Mouse (Mus musculus) heart, adult 2 months (tissue): Measurements from ENCODE around the gene Cnbd2. TPM values are rescaled to one million over a fixed set of nuclear protein-coding genes. Genes with fewer than 3 reads are reported as not detected.
A peak's percentile ranks its signal among the peaks of the same experiment; 100 is the strongest.

ENCODE experiments used
- DNase-seq, 2 experiments: peaks; one replicate each; pipeline ENCODE4 v3.0.0; 2021
- H3K27ac ChIP-seq: fragments of 200-600 bp; 2 replicates; pipeline ENCODE4 v1.8.1; 2022
- H3K27me3 ChIP-seq: fragments of 200-500 bp; 2 replicates; pipeline ENCODE4 v1.6.1; 2012; ENCODE audit warnings: mild to moderate bottlenecking, low read length, inconsistent platforms, mixed read lengths; ENCODE audit not compliant: control insufficient read depth, insufficient read depth
- H3K36me3 ChIP-seq: fragments of 200-500 bp; 2 replicates; pipeline ENCODE4 v1.6.1; 2012; ENCODE audit warnings: low read length, inconsistent platforms; ENCODE audit not compliant: control insufficient read depth, insufficient read depth
- H3K4me1 ChIP-seq: fragments of 200-500 bp; 2 replicates; pipeline ENCODE4 v1.6.1; 2011; ENCODE audit warnings: low read length; ENCODE audit not compliant: control insufficient read depth, insufficient read depth
- H3K4me3 ChIP-seq: fragments of 200-600 bp; 2 replicates; pipeline ENCODE4 v1.8.1; 2022
- H3K79me2 ChIP-seq: fragments of 200-500 bp; replicated peaks from 2 replicates; pipeline ENCODE4 v1.6.1; 2012; ENCODE audit warnings: mild to moderate bottlenecking, inconsistent platforms, low read length, moderate library complexity, mixed read lengths; ENCODE audit not compliant: control insufficient read depth, insufficient read depth
- H3K9ac ChIP-seq: fragments of 200-500 bp; 2 replicates; pipeline ENCODE4 v1.6.1; 2012; ENCODE audit warnings: low read depth, mild to moderate bottlenecking, control low read depth, inconsistent platforms, low read length, mixed read lengths
- CTCF ChIP-seq: fragments of 200-600 bp; IDR thresholded peaks from 2 replicates; pipeline ENCODE4 v1.8.1; 2022; ENCODE audit warnings: antibody characterized with exemption, mild to moderate bottlenecking, moderate library complexity
- EP300 ChIP-seq: fragments of 200-500 bp; IDR thresholded peaks from 2 replicates; pipeline ENCODE4 v1.6.1; 2011; ENCODE audit warnings: low read depth, low read length, control low read depth; ENCODE audit not compliant: insufficient read depth
- POLR2A ChIP-seq: fragments of 200-500 bp; IDR thresholded peaks from 2 replicates; pipeline ENCODE4 v1.6.1; 2011; ENCODE audit warnings: mild to moderate bottlenecking, low read depth, low read length, control low read depth; ENCODE audit not compliant: insufficient read depth
- WGBS: fragments of 180-500 bp; shearing (Covaris S2); methylation state at CpG from one replicate; pipeline ENCODE4 v1.1.7; 2018; 5-methylcytosine and 5-hydroxymethylcytosine counted together
- intact Hi-C: fragments of 180-260 bp; cut with DNase I; formaldehyde crosslinking; loops from one replicate; pipeline ENCODE4 v1.15.1; 2025
- polyA plus RNA-seq: library from polyadenylated mRNA; depleted of rRNA; stranded (reverse); fragments of >200 nt; gene quantifications from 2 replicates; pipeline ENCODE4 v1.2.3, GENCODE M21; 2012
- total RNA-seq, 2 experiments: library from RNA; stranded (reverse); gene quantifications; 2 replicates each; pipeline ENCODE4 v1.2.3; 2021

Cnbd2 gene
- total and polyA plus RNA-seq, 3 experiments: 0.89 to 1.0 (median 0.92) TPM

DNA sequence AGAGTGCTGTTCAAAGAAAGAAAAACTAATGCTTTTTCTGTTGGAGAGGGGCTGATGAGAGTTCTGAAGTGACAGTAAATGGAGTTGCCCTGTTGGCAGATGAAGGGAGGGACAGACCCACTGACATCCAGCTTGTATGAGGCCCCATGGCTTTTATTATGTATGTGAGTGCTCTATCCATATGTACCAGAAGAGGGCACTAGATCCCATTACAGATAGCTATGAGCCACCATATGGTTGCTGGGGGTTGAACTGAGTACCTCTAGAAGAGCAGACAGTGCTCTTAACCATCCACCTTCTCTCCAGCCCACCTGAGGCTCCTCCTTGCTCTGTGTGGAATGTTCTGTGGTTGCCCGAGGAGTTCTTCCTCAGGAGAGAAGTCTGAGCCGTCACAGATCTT lies 6.3 kb upstream of the Cnbd2 start:
- 90% methylated on average over 2 of the region's 2 CpGs for WGBS
- no peak for DNase-seq
- H3K4me1 ChIP-seq: no peaks in the 10 kb centered on the region
- H3K4me3 ChIP-seq: no peak overlapping the region
- intact Hi-C loops: no loop called here
- H3K36me3 ChIP-seq: no peaks in the 10 kb centered on the region
- no peak overlapping the region for H3K27ac ChIP-seq
- TF ChIP-seq CTCF (peak; percentile 73), POLR2A (no peak)
- no peaks in the 10 kb centered on the region for H3K79me2 ChIP-seq
- H3K27me3 ChIP-seq: no peaks in the 10 kb centered on the region
- H3K9ac ChIP-seq: no peak overlapping the region

DNA sequence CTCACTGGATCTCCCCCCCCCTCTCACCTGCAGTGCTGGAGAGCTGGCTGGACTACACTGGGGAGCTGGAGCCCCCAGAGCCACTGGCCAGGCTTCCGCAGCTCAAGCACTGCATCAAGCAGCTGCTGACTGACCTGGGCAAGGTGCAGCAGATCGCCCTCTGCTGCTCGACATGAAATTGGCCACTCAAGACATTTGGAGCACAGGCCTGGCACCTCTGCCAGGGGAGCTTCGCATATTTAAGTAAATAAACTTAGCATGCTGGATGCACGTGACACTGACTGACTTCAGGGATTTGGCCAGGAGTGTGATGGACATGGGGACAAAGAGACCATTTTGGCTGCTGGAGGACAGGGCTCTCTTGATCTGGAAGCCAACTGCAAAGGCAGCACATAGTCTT lies 4.8 kb upstream of the Cnbd2 start:
- Histone ChIP-seq H3K4me1 (peaks cover 2% of the 10 kb centered on the region; the same call in 1 of the 2 replicates), H3K27ac (no peak overlapping the region), H3K36me3 (no peaks in the 10 kb centered on the region), H3K79me2 (no peaks in the 10 kb centered on the region), H3K4me3 (no peak overlapping the region), H3K9ac (no peak overlapping the region), H3K27me3 (no peaks in the 10 kb centered on the region)
- no peak for DNase-seq
- 53% methylated on average over 5 of the region's 5 CpGs for WGBS
- intact Hi-C loops: no loop called here
- TF ChIP-seq CTCF (peak; percentile 58), EP300 (no peak)

DNA sequence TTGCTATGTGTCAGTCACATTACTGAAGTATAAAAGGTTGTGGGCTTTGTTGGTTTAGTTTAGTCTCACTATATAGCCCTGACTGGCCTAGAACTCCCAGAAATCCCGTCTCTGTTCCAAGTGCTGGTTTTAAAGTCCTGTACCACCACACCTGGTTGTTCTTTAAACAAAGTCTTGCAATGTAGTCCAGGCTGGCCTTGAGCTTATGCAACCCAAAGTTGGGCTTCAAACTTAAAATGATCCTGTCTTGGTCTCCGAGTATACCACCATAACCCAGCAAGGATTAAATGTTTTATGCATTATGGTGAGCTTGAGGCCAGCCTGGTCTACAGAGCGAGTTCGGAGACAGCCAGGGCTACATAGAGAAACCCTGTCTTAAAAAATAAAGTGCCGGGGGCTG lies 2.2 kb upstream of the Cnbd2 start:
- Histone ChIP-seq H3K9ac (no peak overlapping the region), H3K4me3 (no peak overlapping the region), H3K4me1 (peaks cover 2% of the 10 kb centered on the region; the same call in 1 of the 2 replicates), H3K27me3 (no peaks in the 10 kb centered on the region), H3K27ac (no peak overlapping the region), H3K36me3 (no peaks in the 10 kb centered on the region), H3K79me2 (no peaks in the 10 kb centered on the region)
- TF ChIP-seq EP300: no peak
- TF ChIP-seq POLR2A: no peak
- TF ChIP-seq CTCF: no peak
- no peak for DNase-seq
- intact Hi-C loops: no loop called here
- WGBS: 93% methylated on average over 5 of the region's 5 CpGs

DNA sequence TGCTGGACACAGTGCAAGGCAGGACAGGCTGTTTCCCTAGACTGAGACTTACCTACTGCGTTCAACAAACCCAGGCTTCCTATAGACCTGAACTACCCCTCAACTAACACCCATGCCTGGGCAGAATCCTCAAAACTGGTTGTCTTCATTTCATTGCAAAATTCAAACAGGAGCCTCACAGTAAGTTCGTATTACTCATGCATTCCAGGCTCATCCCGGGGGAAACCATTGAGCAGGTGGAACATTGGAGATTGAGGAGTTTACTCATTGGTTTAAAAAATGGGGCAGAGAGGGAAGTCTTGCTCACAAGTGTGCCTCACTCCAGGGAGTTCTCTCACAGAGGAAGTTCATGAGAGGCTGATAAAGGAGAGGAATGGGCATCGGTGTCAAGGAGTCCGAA lies 1.6 kb upstream of the Cnbd2 start:
- Histone ChIP-seq H3K4me1 (peaks cover 2% of the 10 kb centered on the region; the same call in 1 of the 2 replicates), H3K36me3 (no peaks in the 10 kb centered on the region), H3K4me3 (no peak overlapping the region), H3K27ac (no peak overlapping the region), H3K27me3 (no peaks in the 10 kb centered on the region), H3K79me2 (no peaks in the 10 kb centered on the region), H3K9ac (no peak overlapping the region)
- TF ChIP-seq EP300 (no peak), POLR2A (no peak), CTCF (no peak)
- WGBS: 90% methylated on average over 5 of the region's 5 CpGs
- no peak for DNase-seq
- intact Hi-C loops: no loop called here

DNA sequence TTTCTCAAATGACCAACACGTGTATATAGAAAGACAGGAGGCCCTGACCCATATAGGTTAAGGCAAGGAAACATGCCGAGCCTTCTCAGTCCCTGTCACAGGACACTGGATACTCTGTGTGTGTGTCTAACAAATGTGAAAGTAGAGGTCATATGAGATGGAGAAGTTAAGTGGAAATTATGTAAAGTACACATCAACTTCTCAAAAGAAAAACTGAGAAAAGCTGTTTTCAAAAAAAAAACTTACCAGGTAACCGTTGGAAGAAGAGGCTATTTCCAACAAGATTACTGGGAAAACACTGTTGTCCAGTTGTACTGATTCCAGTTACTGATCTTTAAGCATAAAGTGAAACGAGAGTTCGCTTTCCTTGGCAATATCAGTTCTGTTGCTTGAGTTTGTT lies 1.2 kb upstream of the Cnbd2 start:
- no peak for DNase-seq
- Histone ChIP-seq H3K9ac (no peak overlapping the region), H3K27me3 (no peaks in the 10 kb centered on the region), H3K79me2 (no peaks in the 10 kb centered on the region), H3K4me3 (no peak overlapping the region), H3K36me3 (no peaks in the 10 kb centered on the region), H3K27ac (no peak overlapping the region), H3K4me1 (peaks cover 2% of the 10 kb centered on the region; the same call in 1 of the 2 replicates)
- TF ChIP-seq POLR2A (no peak), EP300 (no peak), CTCF (no peak)
- intact Hi-C loops: no loop called here
- WGBS: 91% methylated on average over 5 of the region's 5 CpGs

DNA sequence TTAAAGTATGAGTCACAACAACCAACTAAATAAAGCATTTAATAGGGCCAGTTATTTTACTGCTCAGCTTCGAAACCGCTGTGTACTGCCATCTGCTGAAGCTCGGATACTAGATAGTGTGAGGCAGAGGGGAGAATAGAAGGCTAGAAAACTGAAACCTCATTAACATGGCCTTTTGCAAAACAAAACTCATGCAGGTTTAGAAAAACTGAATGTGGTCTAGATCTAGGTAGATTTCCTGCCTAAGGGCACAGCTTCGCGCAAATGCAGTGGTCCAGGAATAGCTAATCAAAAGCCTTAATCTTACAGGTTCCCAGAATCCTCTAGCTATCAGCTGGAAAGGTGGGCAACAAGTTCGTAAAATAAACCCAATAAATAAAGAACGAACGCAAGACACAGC lies 658 bp upstream of the Cnbd2 start:
- Histone ChIP-seq H3K9ac (peak overlapping the region; percentile 76), H3K79me2 (no peaks in the 10 kb centered on the region), H3K27ac (peak overlapping the region; percentile 92), H3K4me3 (peak overlapping the region; percentile 71), H3K36me3 (no peaks in the 10 kb centered on the region), H3K4me1 (peaks cover 2% of the 10 kb centered on the region; the same call in 1 of the 2 replicates), H3K27me3 (no peaks in the 10 kb centered on the region)
- intact Hi-C loops: no loop called here
- TF ChIP-seq EP300 (no peak), POLR2A (no peak), CTCF (no peak)
- 13% methylated on average over 8 of the region's 8 CpGs for WGBS
- DNase-seq: no peak
